In genomic region chr3:32364841-32365545, GRCm38 (mm10) we compare ENCODE assay signal across 8 mouse cellular contexts. TPM values are rescaled to one million over a fixed set of nuclear protein-coding genes. Genes with fewer than 3 reads are reported as not detected.
DNase-seq lines count a peak whose midpoint lies in the region; ATAC-seq lines count a peak whose summit lies in the region.

No protein-coding gene starts in this region.

- peak; percentile 7 to 39 for DNase-seq in layer of hippocampus, adult 18-20 months (ENCODE audit: low spot score in 2 of 2)
- no peak for DNase-seq in layer of hippocampus, postnatal 10 days (ENCODE audit: low spot score in 2 of 2)
- peak; percentile 62 for DNase-seq in Muller cell, postnatal 12 days (ENCODE audit: inconsistent ontology term)
- peak; percentile 58 for DNase-seq in embryonic facial prominence, embryonic 14.5 days (ENCODE audit: low spot score)
- peak; percentile 38 to 42 for DNase-seq in right cerebral cortex, postnatal 36 days (ENCODE audit: low spot score in 2 of 2)
- no peak for DNase-seq in urinary bladder, postnatal 14 days (ENCODE audit: low spot score)

- peak; percentile 74 for ATAC-seq in embryonic facial prominence, embryonic 14.5 days (ENCODE audit: low read depth)
- peak; percentile 54 for ATAC-seq in inflammation-experienced regulatory T-cells, adult 6 months

- peak overlapping the region; percentile 84 for H3K4me3 ChIP-seq in embryonic facial prominence, embryonic 14.5 days (ENCODE audit: low read depth, low read length)
- peak overlapping the region; percentile 71 for H3K4me3 ChIP-seq in macrophage (ENCODE audit: inconsistent target)

- peaks cover 3% of the 10 kb centered on the region for H3K4me1 ChIP-seq in embryonic facial prominence, embryonic 14.5 days (ENCODE audit: control insufficient read depth, insufficient read depth, low read length)

- H3K9ac ChIP-seq in embryonic facial prominence, embryonic 14.5 days (ENCODE audit: low read depth, low read length), result peak overlapping the region; percentile 84

- no peaks in the 10 kb centered on the region for H3K36me3 ChIP-seq in embryonic facial prominence, embryonic 14.5 days (ENCODE audit: control insufficient read depth, insufficient read depth, low read length)
- no peaks in the 10 kb centered on the region for H3K36me3 ChIP-seq in macrophage (ENCODE audit: inconsistent target)

- H3K27ac ChIP-seq in embryonic facial prominence, embryonic 14.5 days (replicated peaks; ENCODE audit: low read depth, low read length), result peak overlapping the region; percentile 58
- peak overlapping the region; percentile 62 for H3K27ac ChIP-seq in macrophage

- peaks cover 50% of the 10 kb centered on the region for H3K79me2 ChIP-seq in macrophage (ENCODE audit: inconsistent target)

- no peaks in the 10 kb centered on the region for H3K9me3 ChIP-seq in embryonic facial prominence, embryonic 14.5 days (ENCODE audit: control insufficient read depth, low read length)

- H3K27me3 ChIP-seq in embryonic facial prominence, embryonic 14.5 days (replicated peaks; ENCODE audit: control insufficient read depth, insufficient read depth, low read length), result no peaks in the 10 kb centered on the region

- peak overlapping the region; percentile 85 for H3K4me2 ChIP-seq in embryonic facial prominence, embryonic 14.5 days (ENCODE audit: low read depth, low read length)

- 1% methylated on average over 30 of the region's 54 CpGs for WGBS in embryonic facial prominence, embryonic 14.5 days
- 10% methylated on average over 54 of the region's 54 CpGs for WGBS in macrophage (ENCODE audit: missing documents)

RNA-seq across cellular contexts. Expression of gene Zmat3, which starts 0.8 kb away (rescaled TPM):
- total RNA-seq in layer of hippocampus, adult 18-20 months (2021), result 10 to 100 TPM; 59.5 to 59.8 TPM
- 10 to 100 TPM; 64.5 to 66.5 TPM for total RNA-seq in layer of hippocampus, postnatal 10 days (2021)
- polyA plus RNA-seq in embryonic facial prominence, embryonic 14.5 days (2014; fragmentation: Nextera tagmentation; extraction: Ambion mirVana), result 6.2 and 7.1 TPM in 2 replicates
- 1 to 10 TPM; 4.7 to 9.1 (median 5.8) TPM for polyA plus RNA-seq in inflammation-experienced regulatory T-cells, adult 6 months (2017; shearing (Covaris generic))
- total RNA-seq in macrophage (2018; cell fraction: chromatin; rRNA removed), result 10 to 100 TPM in 18 of 26 experiments, 1 to 10 TPM in 8; 3.3 to 42.1 (median 18.5) TPM
- total RNA-seq in macrophage (2018; cell fraction: cytosol; rRNA removed), result 10 to 100 TPM; 11.4 to 32.5 (median 18.8) TPM
- 10 to 100 TPM in 24 of 26 experiments, 1 to 10 TPM in 2; 7.5 to 47.5 (median 19.2) TPM for total RNA-seq in macrophage (2018; cell fraction: nucleus; rRNA removed)
- polyA plus RNA-seq in macrophage (2018), result 10.9 to 16.7 TPM (median 15.7 TPM) in 3 replicates

RNA-seq across cellular contexts. Expression of gene Pik3ca, which starts 32.5 kb away (rescaled TPM):
- 10 to 100 TPM; 47.4 to 52.0 TPM for total RNA-seq in layer of hippocampus, adult 18-20 months (2021)
- total RNA-seq in layer of hippocampus, postnatal 10 days (2021), result 10 to 100 TPM; 42.0 to 46.3 TPM
- polyA plus RNA-seq in embryonic facial prominence, embryonic 14.5 days (2014; fragmentation: Nextera tagmentation; extraction: Ambion mirVana), result 13.8 and 15.5 TPM in 2 replicates
- polyA plus RNA-seq in inflammation-experienced regulatory T-cells, adult 6 months (2017; shearing (Covaris generic)), result 10 to 100 TPM; 14.7 to 27.5 (median 17.2) TPM
- total RNA-seq in macrophage (2018; cell fraction: chromatin; rRNA removed), result 100 to 1,000 TPM in 7 of 26 experiments, 10 to 100 TPM in 19; 29.7 to 188 (median 55.5) TPM
- total RNA-seq in macrophage (2018; cell fraction: cytosol; rRNA removed), result 10 to 100 TPM; 23.0 to 67.9 (median 35.7) TPM
- total RNA-seq in macrophage (2018; cell fraction: nucleus; rRNA removed), result 100 to 1,000 TPM in 2 of 26 experiments, 10 to 100 TPM in 24; 31.9 to 151 (median 55.3) TPM
- polyA plus RNA-seq in macrophage (2018), result 16.9 to 27.5 TPM (median 25.9 TPM) in 3 replicates

Comparison
In these comparisons a context has a peak if more than half of its experiments do, and no peak if none do; other contexts are left out.
1. DNase-seq: peak in layer of hippocampus, adult 18-20 months (2 of 2), Muller cell, postnatal 12 days (single experiment), embryonic facial prominence, embryonic 14.5 days (single experiment) and right cerebral cortex, postnatal 36 days (2 of 2); none in layer of hippocampus, postnatal 10 days (0 of 2) and urinary bladder, postnatal 14 days (single experiment).